Mouse (Mus musculus) MEL (cell line): Measurements from ENCODE around the gene Col10a1.

Experiments
- CHD1 ChIP-seq: IDR thresholded peaks from 2 replicates; pipeline ENCODE4 v1.6.1; 2012; ENCODE audit warnings: low read depth, mild to moderate bottlenecking, inconsistent platforms, low read length, improper control_type of control experiment
- CHD2 ChIP-seq: IDR thresholded peaks from 2 replicates; pipeline ENCODE4 v1.6.1; 2011; ENCODE audit warnings: low read length, improper control_type of control experiment
- CTCF ChIP-seq, 3 experiments: IDR thresholded peaks in 2 of 3; conservative IDR thresholded peaks in 1 of 3; 2 replicates each; pipeline ENCODE4 v1.5.1; 2011 to 2012; ENCODE audit warnings: low read length in 3 of 3, low read depth in 2 of 3, mild to moderate bottlenecking in 2 of 3, improper control_type of control experiment in 1 of 3, inconsistent platforms in 1 of 3, mixed read lengths in 1 of 3, moderate library complexity in 1 of 3; ENCODE audit not compliant: control insufficient read depth in 1 of 3, insufficient read depth in 1 of 3, poor library complexity in 1 of 3, severe bottlenecking in 1 of 3
- E2F4 ChIP-seq: IDR thresholded peaks from 2 replicates; pipeline ENCODE4 v1.6.1; 2011; ENCODE audit warnings: low read depth, low read length, improper control_type of control experiment, borderline replicate concordance
- EP300 ChIP-seq, 2 experiments: IDR thresholded peaks; 2 replicates each; pipeline ENCODE4 v1.6.1; 2011; ENCODE audit warnings: improper control_type of control experiment in 2 of 2, low read length in 2 of 2, low read depth in 1 of 2, mild to moderate bottlenecking in 1 of 2
- HCFC1 ChIP-seq: IDR thresholded peaks from 2 replicates; pipeline ENCODE4 v1.6.1; 2012; ENCODE audit warnings: low read depth, mild to moderate bottlenecking, inconsistent platforms, low read length, improper control_type of control experiment, moderate library complexity
- KAT2A ChIP-seq: conservative IDR thresholded peaks from 2 replicates; pipeline ENCODE4 v1.6.1; 2012; ENCODE audit warnings: low read depth, low read length, improper control_type of control experiment, inconsistent platforms
- MAZ ChIP-seq: IDR thresholded peaks from 2 replicates; pipeline ENCODE4 v1.6.1; 2012; ENCODE audit warnings: low read depth, mild to moderate bottlenecking, inconsistent platforms, low read length, improper control_type of control experiment
- POLR2A ChIP-seq, 2 experiments: IDR thresholded peaks; 2 replicates each; pipeline ENCODE4 v1.6.1; 2011 to 2012; ENCODE audit warnings: low read length in 2 of 2, mild to moderate bottlenecking in 2 of 2, control low read depth in 1 of 2, improper control_type of control experiment in 1 of 2, low read depth in 1 of 2, moderate library complexity in 1 of 2; ENCODE audit not compliant: control insufficient read depth in 1 of 2, insufficient read depth in 1 of 2, poor library complexity in 1 of 2
- POLR2AphosphoS2 ChIP-seq: IDR thresholded peaks from 2 replicates; pipeline ENCODE4 v1.6.1; 2011; ENCODE audit warnings: low read length, improper control_type of control experiment
- TAL1 ChIP-seq: IDR thresholded peaks from 2 replicates; pipeline ENCODE4 v1.6.1; 2012; ENCODE audit warnings: mild to moderate bottlenecking, inconsistent platforms, low read length, moderate library complexity, mixed read lengths
- TCF12 ChIP-seq: IDR thresholded peaks from 2 replicates; pipeline ENCODE4 v1.6.1; 2014; ENCODE audit warnings: low read depth, mild to moderate bottlenecking, inconsistent platforms, low read length, improper control_type of control experiment, moderate library complexity
- ZNF384 ChIP-seq: IDR thresholded peaks from 2 replicates; pipeline ENCODE4 v1.6.1; 2012; ENCODE audit warnings: low read depth, mild to moderate bottlenecking, inconsistent platforms, low read length, improper control_type of control experiment

DNA sequence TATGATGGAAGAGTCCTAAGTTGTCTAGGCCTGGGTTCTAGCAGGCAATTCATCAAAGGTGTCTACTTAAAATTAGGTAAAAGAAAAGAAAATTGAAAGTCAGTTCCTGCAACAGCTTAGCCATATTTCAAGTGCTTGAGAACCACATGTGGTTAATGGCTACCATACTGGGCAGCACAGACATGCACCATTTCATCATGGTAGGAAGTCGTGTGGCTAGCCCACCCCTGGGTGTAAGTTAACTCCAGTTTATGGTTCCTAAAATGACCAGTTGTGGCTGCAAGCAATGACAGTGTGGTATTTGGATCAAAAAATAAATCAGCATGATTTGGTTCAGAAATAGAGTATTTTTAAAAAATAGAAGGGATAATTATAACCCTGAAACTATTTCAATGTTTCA lies 47.9 kb upstream of the Col10a1 start:
- no peak for TF ChIP-seq TCF12
- no peak for TF ChIP-seq KAT2A
- no peak for TF ChIP-seq POLR2A (IDR thresholded peaks at IDR 0.05; ENCODE audit: control insufficient read depth in 1 of 2, insufficient read depth in 1 of 2, low read depth in 1 of 2, low read length in 2 of 2, poor library complexity in 1 of 2)
- no peak for TF ChIP-seq ZNF384
- TF ChIP-seq CHD2, result no peak
- no peak for TF ChIP-seq HCFC1
- no peak for TF ChIP-seq CTCF (IDR thresholded peaks at IDR 0.05 in 2 of 3, conservative IDR thresholded peaks at IDR 0.05 in 1 of 3; ENCODE audit: control insufficient read depth in 1 of 3, insufficient read depth in 1 of 3, low read depth in 2 of 3, low read length in 3 of 3, poor library complexity in 1 of 3, severe bottlenecking in 1 of 3)
- no peak for TF ChIP-seq POLR2AphosphoS2
- TF ChIP-seq E2F4, result no peak
- TF ChIP-seq MAZ, result no peak
- no peak for TF ChIP-seq TAL1
- TF ChIP-seq EP300 (IDR thresholded peaks at IDR 0.05; ENCODE audit: low read depth in 1 of 2, low read length in 2 of 2), result no peak
- TF ChIP-seq CHD1, result no peak
